Mouse (Mus musculus): Measurements from ENCODE around the gene Lpxn. TPM values are rescaled to one million over a fixed set of nuclear protein-coding genes. Genes with fewer than 3 reads are reported as not detected.

Lpxn gene
- 2.4 and 3.2 TPM in 2 replicates for polyA plus RNA-seq (2012; rRNA removed)

GRCm38 (mm10) chr19:12795511-12796327, at the start of gene Lpxn, which contains the start of gene Zfp91:
Gene Lpxn (plus strand): TSS chr19:12796193.
Gene Zfp91 (minus strand): TSS chr19:12796126.

GRCm38 (mm10) chr19:12765308-12765707, 30.7 kb upstream of the Lpxn start, which contains the start of gene Cntf:
Gene Cntf (minus strand): TSS chr19:12765632.

DNA sequence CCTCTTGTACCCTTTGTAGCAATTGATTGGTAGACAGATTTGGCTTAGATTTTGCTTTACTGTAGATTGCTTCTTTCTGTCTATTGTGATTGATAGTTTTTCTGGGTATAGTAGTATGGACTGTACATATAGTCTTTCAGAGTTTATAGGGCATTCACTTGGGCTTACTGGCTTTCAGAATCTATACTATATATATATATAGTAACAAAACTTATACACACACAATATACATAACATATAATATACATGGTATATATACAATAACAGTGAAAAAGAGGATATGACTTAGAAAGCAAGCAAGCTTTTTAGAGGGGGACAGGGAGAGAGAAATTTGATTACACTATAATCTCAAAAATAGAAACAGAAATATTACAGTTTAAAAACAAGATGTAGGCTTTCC, 50.4 kb downstream of the Lpxn start, which contains the start of gene Gm5244:
Gene Gm5244 (plus strand): TSS at position 301 of the 400 bp plus-strand sequence.

DNA sequence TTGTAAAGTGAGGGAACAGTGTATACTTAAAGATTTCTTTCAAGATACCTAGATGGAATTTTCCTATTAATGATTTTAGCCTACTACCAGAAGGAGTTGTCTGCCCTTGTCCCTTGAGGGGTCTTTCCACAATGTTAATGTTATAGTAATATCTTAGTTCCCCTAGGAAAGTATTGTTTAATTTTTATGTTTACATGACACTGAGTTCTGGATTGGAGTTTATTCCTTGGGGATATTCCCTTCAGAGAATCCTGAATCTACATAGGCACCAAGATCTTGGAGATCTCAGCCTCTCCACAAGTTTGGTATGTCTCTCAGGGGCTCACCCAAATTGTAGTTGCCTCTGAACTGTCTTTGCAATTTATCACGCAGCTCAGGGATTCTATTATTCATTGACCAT, 61.0 kb downstream of the Lpxn start, which contains the start of gene Olfr1444:
Gene Olfr1444 (plus strand): TSS at position 301 of the 400 bp plus-strand sequence.

Other genes with a start within 250 kb of the Lpxn start
- 115 and 136 TPM in 2 replicates for gene Gm4952, start 196.2 kb upstream of the Lpxn start, polyA plus RNA-seq (2012; rRNA removed)
- gene Glyat, start 162.9 kb upstream of the Lpxn start, polyA plus RNA-seq (2012; rRNA removed): 0.86 and 2.3 TPM in 2 replicates
- gene Olfr1442, start 125.8 kb upstream of the Lpxn start, polyA plus RNA-seq (2012; rRNA removed): not detected in 2 replicates
- gene Olfr1443, start 118.1 kb upstream of the Lpxn start, polyA plus RNA-seq (2012; rRNA removed): not detected in 2 replicates
- gene Keg1, start 100.4 kb upstream of the Lpxn start, polyA plus RNA-seq (2012; rRNA removed): 24.3 and 29.5 TPM in 2 replicates
- 0.88 and 1.2 TPM in 2 replicates for gene Cntf, start 30.6 kb upstream of the Lpxn start, polyA plus RNA-seq (2012; rRNA removed)
- 11.9 and 12.3 TPM in 2 replicates for gene Zfp91, start 67 bp upstream of the Lpxn start, polyA plus RNA-seq (2012; rRNA removed)
- gene Gm5244, start 50.5 kb downstream of the Lpxn start, polyA plus RNA-seq (2012; rRNA removed): not detected in 2 replicates
- 0.02 TPM in 1 of 2 replicates, not detected in the other for gene Olfr1444, start 61.1 kb downstream of the Lpxn start, polyA plus RNA-seq (2012; rRNA removed)
- gene Olfr1445, start 87.7 kb downstream of the Lpxn start, polyA plus RNA-seq (2012; rRNA removed): not detected in 2 replicates
- not detected in 2 replicates for gene Olfr1446, start 97.3 kb downstream of the Lpxn start, polyA plus RNA-seq (2012; rRNA removed)
- not detected in 2 replicates for gene Olfr1447, start 107.5 kb downstream of the Lpxn start, polyA plus RNA-seq (2012; rRNA removed)
- gene Olfr1448, start 128.2 kb downstream of the Lpxn start, polyA plus RNA-seq (2012; rRNA removed): not detected in 2 replicates
- not detected in 2 replicates for gene Olfr1449, start 134.6 kb downstream of the Lpxn start, polyA plus RNA-seq (2012; rRNA removed)
- gene Olfr1450, start 154.1 kb downstream of the Lpxn start, polyA plus RNA-seq (2012; rRNA removed): not detected in 2 replicates
- gene Olfr1451, start 198.8 kb downstream of the Lpxn start, polyA plus RNA-seq (2012; rRNA removed): not detected in 2 replicates
- not detected in 2 replicates for gene Olfr1453, start 232.1 kb downstream of the Lpxn start, polyA plus RNA-seq (2012; rRNA removed)

Data from liver, embryonic 18 days (tissue).